Mouse (Mus musculus): ENCODE data around the gene Zdhhc14. TPM values are rescaled to one million over a fixed set of nuclear protein-coding genes. Genes with fewer than 3 reads are reported as not detected.
A peak's percentile ranks its signal among the peaks of the same experiment; 100 is the strongest.

Gene Zdhhc14
- polyA plus RNA-seq, 1 experiment from 2014 or later: 3.2 TPM

- Histone ChIP-seq H3K9ac (no peak overlapping the region), H3K9me3 (0 out of 2 replicates have a peak, but pooled peaks cover 3% of the 10 kb centered on the region), H3K4me1 (no peaks in the 10 kb centered on the region), H3K4me2 (no peak overlapping the region), H3K4me3 (replicated peaks) (no peak overlapping the region), H3K27me3 (no peaks in the 10 kb centered on the region), H3K27ac (no peak overlapping the region), H3K36me3 (replicated peaks) (no peaks in the 10 kb centered on the region)
- 79% methylated on average over 5 of the region's 5 CpGs for WGBS
- ATAC-seq (ENCODE audit: low FRiP score): no peak
Observed at GRCm38 (mm10) chr17:5567943-5568342, 75.6 kb downstream of the Zdhhc14 start.

- Histone ChIP-seq H3K27me3 (no peaks in the 10 kb centered on the region), H3K4me2 (no peak overlapping the region), H3K27ac (no peak overlapping the region), H3K9ac (no peak overlapping the region), H3K4me1 (no peaks in the 10 kb centered on the region), H3K36me3 (replicated peaks) (no peaks in the 10 kb centered on the region), H3K4me3 (replicated peaks) (no peak overlapping the region), H3K9me3 (0 out of 2 replicates have a peak, but pooled peaks cover 3% of the 10 kb centered on the region)
- no peak for ATAC-seq (ENCODE audit: low FRiP score)
- 61% methylated on average over 17 of the region's 17 CpGs for WGBS
Observed at GRCm38 (mm10) chr17:5569131-5570030, 77.0 kb downstream of the Zdhhc14 start.

DNA sequence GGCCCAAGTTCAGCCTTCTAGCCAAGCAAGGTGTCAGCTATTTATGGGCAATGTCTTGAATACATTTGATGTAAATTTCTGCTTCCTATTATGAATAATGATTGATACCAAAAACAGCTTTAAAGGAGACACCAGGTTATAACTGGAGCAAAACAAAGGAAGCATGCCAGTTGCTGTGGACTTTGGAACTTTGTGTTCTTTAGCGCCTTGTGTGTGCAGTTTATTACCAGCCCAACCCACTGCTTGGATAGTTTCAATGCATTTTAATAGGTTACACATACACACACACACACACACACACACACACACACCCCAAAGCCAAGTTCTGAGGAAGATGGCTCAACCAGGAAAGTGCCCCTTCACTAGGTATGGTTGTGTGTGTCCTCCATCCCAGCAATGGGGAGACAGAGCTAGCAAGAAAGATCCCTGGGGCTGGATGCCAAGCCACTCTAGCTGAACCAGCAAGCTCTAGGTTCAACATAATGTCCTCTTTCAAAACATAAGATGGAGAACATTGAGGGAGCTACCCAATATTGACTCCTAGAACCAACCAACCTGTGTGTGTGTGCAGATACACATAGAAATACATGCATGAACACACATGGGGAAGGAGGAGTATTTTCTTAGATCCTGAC lies 79.9 kb downstream of the Zdhhc14 start:
- ATAC-seq (ENCODE audit: low FRiP score): no peak
- Histone ChIP-seq H3K4me2 (no peak overlapping the region), H3K27ac (no peak overlapping the region), H3K4me3 (replicated peaks) (no peak overlapping the region), H3K9ac (no peak overlapping the region), H3K27me3 (no peaks in the 10 kb centered on the region), H3K4me1 (no peaks in the 10 kb centered on the region), H3K9me3 (0 out of 2 replicates have a peak, but pooled peaks cover 1% of the 10 kb centered on the region), H3K36me3 (replicated peaks) (no peaks in the 10 kb centered on the region)
- WGBS: 87% methylated on average over 1 of the region's 1 CpGs

DNA sequence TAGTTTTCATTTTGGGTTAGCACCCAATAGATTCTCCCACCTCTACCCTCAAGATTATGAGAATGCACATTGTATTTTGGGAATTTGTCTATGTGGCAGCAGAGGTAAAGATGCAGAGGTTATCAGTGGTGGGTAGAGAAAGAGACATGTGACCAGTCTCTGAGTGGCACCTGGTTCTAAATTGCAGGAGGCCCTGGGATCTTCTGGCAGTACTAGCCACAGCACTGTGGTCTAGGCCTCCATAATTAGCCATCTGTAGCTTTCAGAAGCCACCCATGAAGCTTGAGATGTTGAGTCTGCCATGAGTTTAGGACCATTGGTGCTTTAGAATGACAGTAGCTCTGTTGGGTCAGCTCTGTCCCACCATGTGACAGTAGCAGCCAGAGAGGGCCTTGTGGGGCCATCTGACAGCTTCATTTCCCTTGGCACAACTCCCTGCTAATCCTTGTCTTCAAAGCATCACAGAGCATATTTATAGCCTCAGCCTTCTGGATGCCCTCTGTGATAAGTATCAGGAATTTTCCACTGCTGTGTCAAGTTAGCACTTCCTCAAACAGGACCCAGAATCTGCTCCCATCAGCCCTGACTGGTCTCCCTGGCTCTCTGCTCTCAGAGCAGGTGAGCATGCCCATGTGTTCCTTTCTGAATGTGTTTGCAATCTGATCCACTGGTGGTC lies 80.5 kb downstream of the Zdhhc14 start:
- H3K4me1 ChIP-seq: no peaks in the 10 kb centered on the region
- no peak for ATAC-seq (ENCODE audit: low FRiP score)
- no peak overlapping the region for H3K9ac ChIP-seq
- no peak overlapping the region for H3K4me3 ChIP-seq (replicated peaks)
- no peaks in the 10 kb centered on the region for H3K36me3 ChIP-seq (replicated peaks)
- no peak overlapping the region for H3K4me2 ChIP-seq
- no peak overlapping the region for H3K27ac ChIP-seq
- H3K9me3 ChIP-seq: no peaks in the 10 kb centered on the region
- H3K27me3 ChIP-seq: no peaks in the 10 kb centered on the region

DNA sequence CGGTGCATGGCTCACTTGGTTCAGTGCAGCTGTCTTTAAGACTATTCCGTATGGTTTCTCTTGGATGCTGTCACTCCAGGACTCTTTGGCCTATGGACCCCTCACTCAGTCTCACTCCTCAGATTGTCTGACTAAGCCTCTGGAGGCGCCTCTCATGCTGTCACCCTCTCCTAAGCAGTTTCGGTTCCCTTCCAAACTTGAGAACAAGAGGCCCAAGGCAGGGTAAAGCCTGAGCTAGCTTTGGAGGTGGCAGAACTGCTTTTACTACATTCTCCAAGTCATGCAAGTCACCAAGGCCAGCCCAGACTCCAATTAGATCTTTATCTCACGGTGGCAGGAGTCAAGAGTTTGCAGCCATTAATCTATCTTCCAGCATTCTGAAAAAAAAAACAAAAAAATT lies 82.3 kb downstream of the Zdhhc14 start:
- ATAC-seq (ENCODE audit: low FRiP score): no peak
- Histone ChIP-seq H3K36me3 (replicated peaks) (no peaks in the 10 kb centered on the region), H3K4me1 (no peaks in the 10 kb centered on the region), H3K4me3 (replicated peaks) (no peak overlapping the region), H3K4me2 (no peak overlapping the region), H3K27me3 (no peaks in the 10 kb centered on the region), H3K9me3 (no peaks in the 10 kb centered on the region), H3K9ac (no peak overlapping the region), H3K27ac (no peak overlapping the region)
- 84% methylated on average over 5 of the region's 5 CpGs for WGBS

GRCm38 (mm10) chr17:5575518-5575917 lies 83.2 kb downstream of the Zdhhc14 start:
- no peaks in the 10 kb centered on the region for H3K36me3 ChIP-seq (replicated peaks)
- H3K9me3 ChIP-seq: no peaks in the 10 kb centered on the region
- no peak overlapping the region for H3K4me2 ChIP-seq
- WGBS: 78% methylated on average over 4 of the region's 4 CpGs
- no peaks in the 10 kb centered on the region for H3K4me1 ChIP-seq
- H3K9ac ChIP-seq: no peak overlapping the region
- no peak overlapping the region for H3K4me3 ChIP-seq (replicated peaks)
- no peak overlapping the region for H3K27ac ChIP-seq
- H3K27me3 ChIP-seq: no peaks in the 10 kb centered on the region
- ATAC-seq (ENCODE audit: low FRiP score): no peak

DNA sequence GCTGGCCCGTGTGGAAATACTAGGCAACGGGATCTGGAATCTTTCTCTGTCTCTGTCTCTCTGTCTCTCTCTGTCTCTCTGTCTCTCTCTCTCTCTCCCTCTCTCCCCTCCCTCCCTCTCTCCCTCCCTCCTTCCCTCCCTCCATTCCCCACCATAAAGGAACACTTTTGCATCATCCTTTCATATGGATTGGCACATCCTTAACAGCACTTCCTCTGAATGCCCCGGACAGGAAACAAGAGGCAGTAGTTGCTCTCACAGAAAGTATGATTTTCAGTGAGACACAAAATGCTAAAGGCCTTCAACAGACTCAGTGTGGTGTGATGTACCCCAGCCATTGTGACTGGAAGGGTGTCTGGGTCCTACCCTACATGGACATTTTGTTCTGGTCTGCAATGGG lies 89.9 kb downstream of the Zdhhc14 start:
- WGBS: 91% methylated on average over 3 of the region's 3 CpGs
- H3K27ac ChIP-seq: no peak overlapping the region
- peaks cover 13% of the 10 kb centered on the region for H3K4me1 ChIP-seq
- no peak overlapping the region for H3K9ac ChIP-seq
- no peak overlapping the region for H3K4me2 ChIP-seq
- H3K9me3 ChIP-seq: no peaks in the 10 kb centered on the region
- H3K36me3 ChIP-seq (replicated peaks): no peaks in the 10 kb centered on the region
- no peaks in the 10 kb centered on the region for H3K27me3 ChIP-seq
- no peak for ATAC-seq (ENCODE audit: low FRiP score)
- no peak overlapping the region for H3K4me3 ChIP-seq (replicated peaks)

DNA sequence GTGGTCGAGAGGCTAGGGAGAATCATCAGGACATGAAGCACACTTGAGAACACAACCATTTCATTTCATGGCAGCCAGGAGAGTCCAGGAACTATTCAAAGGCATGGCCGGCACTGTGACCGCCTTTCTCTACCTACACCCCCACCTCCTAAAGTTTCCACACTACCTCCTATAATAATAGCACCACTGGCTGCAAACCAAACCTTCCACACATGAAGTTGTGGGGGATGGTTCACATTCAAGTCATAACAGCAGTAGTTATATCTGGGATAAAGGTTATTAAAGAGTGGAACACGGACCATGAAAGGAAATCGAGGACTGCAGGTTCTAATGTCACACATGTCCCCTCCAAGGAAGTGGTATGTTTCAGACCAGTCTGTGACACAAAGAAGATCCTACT lies 90.6 kb downstream of the Zdhhc14 start:
- H3K27ac ChIP-seq: no peak overlapping the region
- no peaks in the 10 kb centered on the region for H3K27me3 ChIP-seq
- no peak overlapping the region for H3K4me3 ChIP-seq (replicated peaks)
- H3K36me3 ChIP-seq (replicated peaks): no peaks in the 10 kb centered on the region
- no peak overlapping the region for H3K4me2 ChIP-seq
- H3K9me3 ChIP-seq: no peaks in the 10 kb centered on the region
- WGBS: 86% methylated on average over 5 of the region's 5 CpGs
- ATAC-seq (ENCODE audit: low FRiP score): no peak
- peaks cover 13% of the 10 kb centered on the region for H3K4me1 ChIP-seq
- H3K9ac ChIP-seq: no peak overlapping the region

DNA sequence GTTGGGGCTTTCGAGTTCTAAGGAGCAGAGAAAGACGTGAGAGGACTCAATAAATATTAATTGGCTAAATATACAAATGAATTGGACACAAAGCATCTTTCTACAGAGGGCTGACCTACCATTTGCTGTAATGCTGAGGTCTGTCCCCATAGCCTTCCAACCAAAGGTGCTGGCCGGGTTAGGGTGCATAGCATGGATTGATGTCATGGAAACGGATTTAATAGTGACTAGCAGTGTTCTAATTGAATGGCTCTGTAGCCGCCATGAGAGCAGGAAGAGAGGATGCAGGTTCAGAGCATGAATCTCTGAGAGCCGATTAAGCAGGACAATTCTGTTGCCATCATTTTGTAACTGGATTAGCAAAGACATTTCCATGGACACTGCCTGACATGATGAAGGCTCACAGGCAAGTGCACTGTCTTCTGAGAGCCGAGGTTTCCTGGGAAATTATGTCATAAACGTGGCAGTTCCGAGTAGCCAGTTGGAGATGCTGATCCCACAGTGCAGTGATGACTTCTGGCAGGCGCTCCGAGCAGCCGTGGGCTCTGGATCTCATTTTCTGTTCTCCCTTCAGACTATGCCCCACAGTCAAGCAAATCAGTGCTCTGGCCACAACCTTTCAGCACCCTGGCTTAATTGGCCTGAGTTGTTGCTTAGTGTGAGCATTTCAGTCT lies 91.3 kb downstream of the Zdhhc14 start:
- no peaks in the 10 kb centered on the region for H3K9me3 ChIP-seq
- H3K4me2 ChIP-seq: no peak overlapping the region
- no peak overlapping the region; the same call in 1 of the 2 replicates for H3K27ac ChIP-seq
- ATAC-seq (ENCODE audit: low FRiP score): peak; percentile 51; the same call in 1 of the 2 replicates
- peaks cover 13% of the 10 kb centered on the region for H3K4me1 ChIP-seq
- H3K4me3 ChIP-seq (replicated peaks): no peak overlapping the region
- WGBS: 48% methylated on average over 12 of the region's 12 CpGs
- H3K27me3 ChIP-seq: no peaks in the 10 kb centered on the region
- no peaks in the 10 kb centered on the region for H3K36me3 ChIP-seq (replicated peaks)
- H3K9ac ChIP-seq: no peak overlapping the region

- Histone ChIP-seq H3K9me3 (no peaks in the 10 kb centered on the region), H3K9ac (no peak overlapping the region), H3K4me2 (no peak overlapping the region), H3K27ac (no peak overlapping the region), H3K27me3 (no peaks in the 10 kb centered on the region), H3K4me3 (replicated peaks) (no peak overlapping the region), H3K36me3 (replicated peaks) (no peaks in the 10 kb centered on the region), H3K4me1 (0 out of 2 replicates have a peak, but pooled peaks cover 4% of the 10 kb centered on the region)
- ATAC-seq (ENCODE audit: low FRiP score): no peak
- 69% methylated on average over 6 of the region's 6 CpGs for WGBS
Observed at GRCm38 (mm10) chr17:5591604-5592209, 99.3 kb downstream of the Zdhhc14 start.

DNA sequence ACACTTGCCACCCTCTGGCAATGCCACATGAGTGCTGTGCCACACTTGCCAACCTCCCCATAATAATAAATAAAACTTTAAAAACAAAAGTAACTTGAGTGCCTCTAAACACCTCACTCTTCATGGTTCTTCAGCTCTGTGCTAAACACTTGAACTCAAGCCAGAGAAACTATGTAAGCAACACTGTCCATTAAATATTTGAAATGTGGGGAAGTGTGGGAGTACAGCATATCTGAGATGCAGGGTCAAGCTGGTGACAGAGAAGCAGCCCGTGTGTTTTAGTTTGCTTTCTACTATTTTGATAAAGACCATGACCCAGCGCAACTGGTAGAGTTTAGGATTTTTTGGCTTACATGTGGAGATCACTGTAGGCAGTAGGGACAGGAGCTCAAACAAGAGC lies 100.7 kb downstream of the Zdhhc14 start:
- 0 out of 2 replicates have a peak, but pooled peaks cover 4% of the 10 kb centered on the region for H3K4me1 ChIP-seq
- H3K27ac ChIP-seq: no peak overlapping the region
- no peaks in the 10 kb centered on the region for H3K27me3 ChIP-seq
- 88% methylated on average over 2 of the region's 2 CpGs for WGBS
- no peak for ATAC-seq (ENCODE audit: low FRiP score)
- H3K9ac ChIP-seq: no peak overlapping the region
- no peaks in the 10 kb centered on the region for H3K36me3 ChIP-seq (replicated peaks)
- H3K9me3 ChIP-seq: no peaks in the 10 kb centered on the region
- H3K4me2 ChIP-seq: no peak overlapping the region
- H3K4me3 ChIP-seq (replicated peaks): no peak overlapping the region

Measured in forebrain, embryonic 12.5 days (tissue).